Mouse (Mus musculus) lung, embryonic 16.5 days (tissue): Measurements from ENCODE around the gene Cmbl. TPM values are rescaled to one million over a fixed set of nuclear protein-coding genes. Genes with fewer than 3 reads are reported as not detected.
A peak's percentile ranks its signal among the peaks of the same experiment; 100 is the strongest.

Experiments
- ATAC-seq: fragments of 200-750 bp; cut with Nextera tagmentation; 2 replicates; pipeline ENCODE4 v1.8.0; 2017; ENCODE audit warnings: low read depth, mild to moderate bottlenecking, moderate library complexity
- H3K27ac ChIP-seq: fragments of 300-500 bp; sonication (generic); 2 replicates; pipeline ENCODE4 v1.5.1; 2014; ENCODE audit warnings: mild to moderate bottlenecking, control low read depth, low read length
- H3K27me3 ChIP-seq: fragments of 300-500 bp; sonication (generic); 2 replicates; pipeline ENCODE4 v1.6.1; 2014; ENCODE audit warnings: low read depth, low read length, mixed read lengths; ENCODE audit not compliant: control insufficient read depth, insufficient read depth
- H3K36me3 ChIP-seq: fragments of 300-500 bp; sonication (generic); 2 replicates; pipeline ENCODE4 v1.6.1; 2014; ENCODE audit warnings: low read length; ENCODE audit not compliant: control insufficient read depth, insufficient read depth
- H3K4me1 ChIP-seq: fragments of 300-500 bp; sonication (generic); replicated peaks from 2 replicates; pipeline ENCODE4 v1.6.1; 2014; ENCODE audit warnings: low read length, mixed read lengths; ENCODE audit not compliant: control insufficient read depth, insufficient read depth
- H3K4me2 ChIP-seq: fragments of 300-500 bp; sonication (generic); 2 replicates; pipeline ENCODE4 v1.6.1; 2014; ENCODE audit warnings: low read depth, low read length, control low read depth
- H3K4me3 ChIP-seq: fragments of 300-500 bp; sonication (generic); 2 replicates; pipeline ENCODE4 v1.5.1; 2014; ENCODE audit warnings: mild to moderate bottlenecking, low read length, control low read depth
- H3K9ac ChIP-seq: fragments of 300-500 bp; sonication (generic); 2 replicates; pipeline ENCODE4 v1.6.1; 2014; ENCODE audit warnings: low read length, control low read depth
- H3K9me3 ChIP-seq: fragments of 300-500 bp; sonication (generic); 2 replicates; pipeline ENCODE4 v1.6.1; 2016; ENCODE audit warnings: low read length; ENCODE audit not compliant: control insufficient read depth
- WGBS: fragments of 180-500 bp; shearing (Covaris S2); extraction: QIAGEN DNeasy Blood & Tissue Kit; methylation state at CpG from one replicate; pipeline ENCODE4 v1.1.7; 2014; 5-methylcytosine and 5-hydroxymethylcytosine counted together
- polyA plus RNA-seq: library from polyadenylated mRNA; unstranded; fragments of >200 nt; fragmentation: Nextera tagmentation; extraction: Ambion mirVana; gene quantifications from 2 replicates; pipeline ENCODE4 v1.2.1, GENCODE M21; 2015

Gene Cmbl
- polyA plus RNA-seq, 1 experiment from 2014 or later: 6.8 TPM

DNA sequence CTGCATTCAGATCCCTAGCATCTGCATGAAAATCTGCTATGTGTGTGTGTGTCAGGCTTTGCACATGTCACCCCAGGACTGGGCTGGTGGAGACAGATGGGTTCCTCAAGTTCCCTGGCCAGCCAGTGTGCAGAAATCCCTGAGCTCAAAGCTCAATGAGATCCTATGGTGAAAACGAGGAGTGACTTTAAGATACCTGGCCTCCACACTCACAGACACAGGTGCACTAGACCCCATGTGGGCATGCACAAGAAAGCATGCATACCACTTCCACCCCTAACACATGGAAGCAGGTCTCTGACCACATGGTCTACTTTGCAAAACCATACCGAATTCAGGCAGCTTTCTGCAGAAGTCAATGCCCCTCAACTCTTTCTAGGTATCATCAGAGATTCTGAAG, 22.6 kb downstream of the Cmbl start:
- Histone ChIP-seq H3K27ac (no peak overlapping the region), H3K36me3 (peaks cover 37% of the 10 kb centered on the region), H3K9ac (no peak overlapping the region), H3K4me3 (no peak overlapping the region), H3K9me3 (no peaks in the 10 kb centered on the region), H3K4me2 (no peak overlapping the region), H3K27me3 (no peaks in the 10 kb centered on the region), H3K4me1 (no peaks in the 10 kb centered on the region)
- ATAC-seq: no peak
- WGBS: 72% methylated on average over 2 of the region's 2 CpGs

DNA sequence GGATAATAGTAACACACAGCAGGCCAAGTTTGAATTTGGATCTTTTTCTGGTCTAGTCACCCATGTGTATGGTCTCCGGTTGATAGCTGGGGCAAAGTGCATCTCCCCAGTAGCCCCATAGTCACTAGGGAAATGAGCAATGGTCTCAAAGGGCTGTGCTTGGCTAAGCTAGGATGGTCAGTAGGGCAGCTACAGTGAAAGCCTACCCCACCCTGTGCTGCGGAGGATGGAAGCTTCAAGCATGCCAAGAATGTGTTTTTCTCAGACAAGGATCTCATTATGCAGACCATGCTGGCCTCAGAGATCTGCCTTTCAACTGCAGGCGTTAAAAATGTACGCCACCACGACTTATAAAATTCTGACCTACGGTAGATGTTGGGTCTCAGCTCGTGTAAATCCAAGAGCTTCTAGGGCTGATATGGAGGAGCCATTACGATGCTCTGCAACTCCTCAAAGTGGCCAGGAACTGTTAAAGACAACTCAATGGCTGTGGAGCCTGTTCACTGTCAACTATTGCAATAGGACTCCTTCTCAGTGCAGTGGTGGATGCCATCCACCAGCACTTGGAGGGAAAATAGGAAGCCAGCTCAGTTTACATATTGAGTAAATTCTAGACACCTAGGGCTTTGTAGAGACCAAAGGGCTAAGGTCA, 23.9 kb downstream of the Cmbl start:
- no peak overlapping the region for H3K9ac ChIP-seq
- H3K36me3 ChIP-seq: peaks cover 48% of the 10 kb centered on the region
- no peaks in the 10 kb centered on the region for H3K4me1 ChIP-seq
- H3K4me3 ChIP-seq: no peak overlapping the region
- H3K27me3 ChIP-seq: no peaks in the 10 kb centered on the region
- WGBS: 48% methylated on average over 8 of the region's 8 CpGs
- 0 out of 2 replicates have a peak, but pooled peaks have one; percentile 16 for ATAC-seq
- no peak overlapping the region for H3K4me2 ChIP-seq
- no peak overlapping the region for H3K27ac ChIP-seq
- no peaks in the 10 kb centered on the region for H3K9me3 ChIP-seq

DNA sequence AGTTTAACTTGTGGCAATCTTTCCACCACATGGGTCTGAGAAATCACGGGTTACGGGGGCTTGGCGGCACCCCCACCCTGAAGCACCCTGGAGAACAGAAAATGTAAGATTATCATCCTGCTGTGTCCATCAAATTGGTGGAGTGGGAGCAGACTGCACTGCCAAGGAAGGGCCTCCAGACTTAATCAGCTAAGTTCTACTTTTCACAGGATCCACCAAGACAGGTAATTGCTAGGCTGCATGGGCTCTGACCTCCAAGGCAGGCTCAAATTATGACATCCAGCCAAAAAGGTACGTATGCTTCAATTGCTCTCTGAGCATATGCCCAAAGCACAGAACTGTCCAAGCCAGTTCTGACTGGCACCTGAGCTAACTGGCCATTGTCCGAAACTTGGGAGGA, 25.0 kb downstream of the Cmbl start:
- WGBS: 88% methylated on average over 5 of the region's 5 CpGs
- Histone ChIP-seq H3K4me3 (no peak overlapping the region), H3K9me3 (no peaks in the 10 kb centered on the region), H3K9ac (no peak overlapping the region), H3K27me3 (no peaks in the 10 kb centered on the region), H3K4me2 (no peak overlapping the region), H3K4me1 (no peaks in the 10 kb centered on the region), H3K27ac (no peak overlapping the region), H3K36me3 (peaks cover 57% of the 10 kb centered on the region)
- no peak for ATAC-seq

DNA sequence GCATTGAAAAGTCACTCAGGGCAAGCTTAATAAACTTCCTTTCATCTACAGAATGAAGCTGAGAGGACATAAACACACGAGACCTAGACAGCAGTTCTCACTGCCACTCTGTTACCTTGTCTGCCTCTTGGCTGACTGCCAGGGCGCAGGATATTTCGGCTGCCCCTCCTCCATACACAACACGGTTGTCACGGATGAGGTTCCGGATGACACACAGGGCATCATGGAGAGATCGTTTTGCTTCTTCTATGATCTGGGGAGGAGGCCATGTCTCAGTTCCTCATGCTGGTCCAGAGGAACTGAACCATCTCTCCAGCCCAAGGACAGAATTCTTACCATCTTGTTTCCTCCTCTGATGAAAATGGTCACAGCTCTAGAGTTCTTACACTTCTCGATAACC, 27.3 kb downstream of the Cmbl start:
- Histone ChIP-seq H3K9ac (no peak overlapping the region), H3K4me3 (no peak overlapping the region), H3K4me1 (no peaks in the 10 kb centered on the region), H3K4me2 (no peak overlapping the region), H3K27me3 (no peaks in the 10 kb centered on the region), H3K36me3 (peaks cover 67% of the 10 kb centered on the region), H3K27ac (no peak overlapping the region), H3K9me3 (no peaks in the 10 kb centered on the region)
- ATAC-seq: no peak
- WGBS: 63% methylated on average over 8 of the region's 8 CpGs

DNA sequence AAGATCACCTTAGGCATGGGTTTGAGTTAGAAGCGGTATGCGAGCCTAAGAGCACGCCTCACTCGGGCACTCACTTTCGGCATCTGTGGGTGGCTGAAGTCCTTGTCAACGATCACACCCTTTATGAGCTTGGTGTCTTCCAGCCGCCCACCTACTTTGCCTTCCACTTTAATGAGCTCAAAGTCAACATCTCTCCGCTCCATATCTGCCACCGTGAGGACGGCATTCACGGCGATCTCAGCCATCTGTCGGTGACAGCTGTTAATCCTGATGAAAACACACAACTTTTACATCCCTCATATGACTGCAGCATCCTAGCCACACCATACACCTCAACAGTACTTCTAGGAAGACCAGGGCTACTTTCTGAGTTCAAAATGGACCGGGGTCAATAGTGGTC, 29.1 kb downstream of the Cmbl start:
- 82% methylated on average over 14 of the region's 14 CpGs for WGBS
- Histone ChIP-seq H3K4me3 (no peak overlapping the region), H3K4me2 (no peak overlapping the region), H3K27ac (no peak overlapping the region), H3K4me1 (peaks cover 2% of the 10 kb centered on the region), H3K9me3 (no peaks in the 10 kb centered on the region), H3K36me3 (peaks cover 68% of the 10 kb centered on the region), H3K9ac (no peak overlapping the region), H3K27me3 (no peaks in the 10 kb centered on the region)
- no peak for ATAC-seq

DNA sequence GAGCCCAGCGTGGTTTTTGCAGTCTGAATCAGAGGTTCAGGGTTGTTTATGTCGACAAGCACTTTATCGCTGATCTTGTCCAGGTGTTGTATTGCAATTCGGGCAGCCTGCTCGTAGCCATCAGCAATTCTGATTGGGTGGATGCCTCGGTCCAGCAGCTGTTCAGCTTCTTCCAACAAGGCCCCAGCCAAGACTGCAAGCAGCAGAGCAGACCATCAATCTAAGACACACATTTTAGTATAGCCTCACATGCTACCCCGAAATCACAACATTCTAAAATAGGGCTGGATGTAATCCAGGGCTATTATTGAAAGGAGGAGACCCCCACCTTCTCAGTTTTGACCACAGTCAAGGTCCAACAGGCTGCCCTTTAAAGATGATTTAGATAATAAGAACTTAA, 30.5 kb downstream of the Cmbl start:
- Histone ChIP-seq H3K9ac (no peak overlapping the region), H3K4me3 (no peak overlapping the region), H3K4me2 (no peak overlapping the region), H3K27me3 (no peaks in the 10 kb centered on the region), H3K36me3 (peaks cover 54% of the 10 kb centered on the region), H3K4me1 (peaks cover 12% of the 10 kb centered on the region), H3K27ac (no peak overlapping the region), H3K9me3 (no peaks in the 10 kb centered on the region)
- no peak for ATAC-seq
- 59% methylated on average over 7 of the region's 7 CpGs for WGBS

DNA sequence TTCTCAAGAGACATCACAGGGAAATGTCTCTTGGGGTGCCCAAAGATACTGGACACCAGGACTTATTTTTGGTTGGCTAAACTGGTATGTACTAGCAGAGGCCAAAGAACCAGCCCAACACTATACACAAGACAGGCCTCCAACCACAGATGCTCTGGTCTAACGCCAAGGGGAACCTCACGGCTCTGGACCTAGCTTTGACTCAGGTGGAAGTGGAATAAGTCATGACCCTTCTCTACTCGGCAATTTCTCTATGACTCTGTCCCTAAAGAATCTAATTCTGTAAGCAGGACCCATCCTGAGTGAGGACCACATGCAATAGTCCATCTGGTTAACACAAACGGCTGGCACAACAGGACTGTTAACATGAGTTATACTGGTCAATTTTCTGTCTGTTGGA, 34.6 kb downstream of the Cmbl start:
- H3K9me3 ChIP-seq: no peaks in the 10 kb centered on the region
- peak overlapping the region; percentile 98 for H3K4me2 ChIP-seq
- no peak overlapping the region for H3K27ac ChIP-seq
- peak overlapping the region; percentile 1 for H3K4me3 ChIP-seq
- no peak overlapping the region for H3K9ac ChIP-seq
- H3K4me1 ChIP-seq: peaks cover 19% of the 10 kb centered on the region
- H3K27me3 ChIP-seq: no peaks in the 10 kb centered on the region
- no peak for ATAC-seq
- 59% methylated on average over 4 of the region's 4 CpGs for WGBS
- peaks cover 15% of the 10 kb centered on the region; the same call in 1 of the 2 replicates for H3K36me3 ChIP-seq

DNA sequence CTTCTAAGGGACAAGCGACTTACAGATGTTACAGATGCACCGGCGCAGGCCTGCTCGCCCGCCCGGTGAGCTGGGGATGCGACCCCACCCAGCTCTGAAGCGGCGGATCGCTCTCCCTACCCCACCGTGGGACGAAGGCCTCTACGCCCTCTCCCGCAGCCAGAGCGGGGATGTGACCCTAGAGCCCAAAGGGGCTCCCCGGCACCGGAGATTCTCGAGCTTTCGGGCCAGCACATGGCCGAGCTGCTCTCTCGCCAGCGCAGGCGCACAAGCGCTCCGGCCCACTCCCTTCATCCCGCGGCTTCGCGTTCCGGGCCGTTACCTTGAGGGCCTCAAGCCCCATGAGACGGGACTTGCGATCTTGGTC, 36.1 kb downstream of the Cmbl start:
- no peaks in the 10 kb centered on the region for H3K9me3 ChIP-seq
- peak; percentile 74 for ATAC-seq
- peak overlapping the region; percentile 94 for H3K9ac ChIP-seq
- 0% methylated on average over 32 of the region's 33 CpGs for WGBS
- peaks cover 6% of the 10 kb centered on the region; the same call in 1 of the 2 replicates for H3K36me3 ChIP-seq
- peak overlapping the region; percentile 97 for H3K4me3 ChIP-seq
- H3K27me3 ChIP-seq: no peaks in the 10 kb centered on the region
- H3K4me1 ChIP-seq: peaks cover 19% of the 10 kb centered on the region
- H3K4me2 ChIP-seq: peak overlapping the region; percentile 98
- H3K27ac ChIP-seq: peak overlapping the region; percentile 67

DNA sequence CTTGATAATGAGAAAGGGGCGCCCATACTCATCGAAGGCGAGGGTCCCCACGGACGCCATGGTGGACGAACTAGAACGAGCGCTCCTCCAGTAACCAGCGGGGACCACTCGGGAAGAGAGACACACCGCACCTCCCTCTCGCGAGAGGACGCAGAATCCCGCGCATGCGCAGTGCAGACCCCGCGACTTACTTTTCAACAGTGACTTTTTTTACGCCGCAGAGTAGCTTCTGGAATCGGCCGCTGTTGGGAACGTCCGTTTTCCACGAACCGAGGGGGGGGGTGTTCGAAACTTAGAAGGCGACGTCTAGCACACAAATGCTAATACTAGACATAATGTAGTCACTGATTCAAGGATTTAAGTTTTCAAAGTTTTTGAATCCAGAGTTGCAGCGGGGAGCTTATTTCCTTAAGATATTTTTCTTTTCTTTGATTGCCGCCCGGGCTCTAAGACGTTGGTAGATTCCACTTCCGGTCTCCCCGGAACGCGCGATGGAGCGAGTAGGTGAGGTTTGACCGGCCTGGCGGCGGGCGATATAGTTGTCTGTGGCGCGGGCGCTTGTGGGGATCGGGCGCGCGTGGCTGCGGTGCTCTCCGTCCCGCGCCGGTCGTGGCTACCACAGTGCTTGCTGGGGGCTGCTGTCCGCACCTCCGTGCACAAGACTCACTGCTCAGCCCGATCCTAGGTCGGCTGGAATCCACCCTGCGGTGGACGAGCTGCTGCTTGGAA, 36.6 kb downstream of the Cmbl start, which contains the start of the genes Cct5 and Fam173b:
Cct5 (minus strand) TSS at position 159 of the 729 bp plus-strand sequence.
Fam173b (plus strand) TSS at position 207 of the 729 bp plus-strand sequence.
- Histone ChIP-seq H3K4me1 (peaks cover 19% of the 10 kb centered on the region), H3K4me2 (peak within 1 kb of the TSS; percentile 98), H3K4me3 (peak within 1 kb of the TSS; percentile 97), H3K27ac (peak within 1 kb of the TSS; percentile 96), H3K27me3 (no peaks in the 10 kb centered on the region), H3K9ac (peak within 1 kb of the TSS; percentile 97), H3K36me3 (peaks cover 6% of the 10 kb centered on the region; the same call in 1 of the 2 replicates), H3K9me3 (no peaks in the 10 kb centered on the region)
- peak; percentile 90 for ATAC-seq
- WGBS: under 1% methylated on average over 63 of the region's 63 CpGs
